Mouse (Mus musculus) kidney, adult 2 months (tissue): ENCODE data around the gene Uimc1.

Experiments used
- CTCF ChIP-seq: fragments of 200-500 bp; conservative IDR thresholded peaks from 2 replicates; pipeline ENCODE4 v1.5.1; 2011; ENCODE audit warnings: low read depth, mild to moderate bottlenecking, control low read depth, low read length, moderate library complexity, mixed read lengths; ENCODE audit not compliant: insufficient read depth, insufficient read length
- POLR2A ChIP-seq: fragments of 200-500 bp; IDR thresholded peaks from one replicate; pipeline ENCODE4 v1.6.1; 2011; ENCODE audit warnings: low read depth, low read length, control low read depth

- TF ChIP-seq CTCF (no peak), POLR2A (no peak)
Observed at GRCm38 (mm10) chr13:55103351-55103750, 3.3 kb upstream of the Uimc1 start.
